Mouse (Mus musculus) liver, postnatal 0 days (tissue): Measurements from ENCODE around the gene Bad.

Experiments used
- CTCF ChIP-seq: sonication (generic); IDR thresholded peaks from 2 replicates; pipeline ENCODE4 v1.5.1; 2016; ENCODE audit warnings: antibody characterized with exemption, low read depth
- EP300 ChIP-seq: IDR thresholded peaks from 2 replicates; pipeline ENCODE4 v1.6.1; 2016; ENCODE audit warnings: antibody characterized with exemption, low read depth, mild to moderate bottlenecking

DNA sequence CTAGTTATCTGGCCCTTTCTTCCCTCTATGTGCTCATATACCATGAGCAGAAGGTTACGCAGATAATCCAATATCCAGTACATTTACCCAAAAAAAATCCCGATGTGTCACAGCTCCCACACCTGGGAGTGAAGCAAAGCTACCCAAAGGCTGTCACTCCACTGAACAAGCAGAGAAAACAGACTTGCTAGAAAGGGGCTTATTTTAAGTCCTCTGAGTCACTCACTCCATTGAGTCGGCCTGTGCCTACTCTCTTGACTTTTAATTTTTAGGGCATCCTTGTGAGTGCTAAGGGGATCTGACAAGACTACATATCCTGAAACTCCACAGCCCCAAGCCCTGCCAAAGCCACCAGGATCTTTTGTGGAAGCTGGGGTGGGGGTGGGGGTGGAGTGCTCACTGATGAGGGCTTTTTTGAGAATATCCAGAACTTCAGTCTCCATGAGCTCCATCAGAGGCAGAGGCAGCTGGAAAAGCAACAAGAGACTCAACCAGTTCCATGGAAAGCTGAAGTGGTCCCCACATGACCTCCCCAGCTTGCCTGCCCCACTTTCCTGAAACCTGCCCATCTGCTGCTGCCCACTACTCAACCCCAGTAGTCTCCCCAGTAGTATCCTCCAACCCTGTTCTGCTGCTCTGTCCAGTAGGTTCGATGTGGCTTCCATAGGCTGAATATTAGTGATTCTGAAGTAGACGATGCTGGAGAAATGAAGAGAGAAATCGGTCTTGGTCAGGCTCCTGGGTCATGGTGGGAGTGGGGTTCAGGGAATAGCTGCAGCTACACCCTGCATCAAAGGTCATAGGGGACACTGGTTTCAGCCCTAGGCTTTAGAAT is 18.5 kb upstream of the Bad start:
- TF ChIP-seq CTCF: no peak
- no peak for TF ChIP-seq EP300
